Mouse (Mus musculus) lung, adult 2 months (tissue): ENCODE results near the gene Rrp12.
"Not testable (repeated sequence)": the region's sequence is repeated elsewhere in the genome, so short reads cannot be mapped to it uniquely, and the experiment has no call there.

Experiments used
- CTCF ChIP-seq: fragments of 200-500 bp; IDR thresholded peaks from 2 replicates; pipeline ENCODE4 v1.5.1; 2011; ENCODE audit warnings: mild to moderate bottlenecking, low read length, control low read depth; ENCODE audit not compliant: insufficient read depth
- POLR2A ChIP-seq: fragments of 200-500 bp; IDR thresholded peaks from 2 replicates; pipeline ENCODE4 v1.6.1; 2011; ENCODE audit warnings: low read depth, mild to moderate bottlenecking, control low read depth, low read length, borderline replicate concordance; ENCODE audit errors: extremely low read depth

- TF ChIP-seq POLR2A, CTCF: not testable (repeated sequence)
These were observed 48.4 kb downstream of the Rrp12 start for GRCm38 (mm10) chr19:41847614-41847991.
